In genomic region chr10:39612633-39612988, GRCm38 (mm10) we compare ENCODE assay signal across 8 mouse cellular contexts. TPM values are rescaled to one million over a fixed set of nuclear protein-coding genes. Genes with fewer than 3 reads are reported as not detected.
DNase-seq lines count a peak whose midpoint lies in the region; ATAC-seq lines count a peak whose summit lies in the region.

Gene Traf3ip2, plus strand, starts transcription at chr10:39612934.

- peak within 1 kb of the TSS; percentile 76 for H3K9ac ChIP-seq in embryonic facial prominence, embryonic 14.5 days (ENCODE audit: low read depth, low read length)

- H3K36me3 ChIP-seq in megakaryocyte, embryonic 14.5 days (replicated peaks; ENCODE audit: low read length), result no peaks in the 10 kb centered on the region
- H3K36me3 ChIP-seq in embryonic facial prominence, embryonic 14.5 days (ENCODE audit: control insufficient read depth, insufficient read depth, low read length), result no peaks in the 10 kb centered on the region

- 33% methylated on average over 4 of the region's 4 CpGs for WGBS in embryonic facial prominence, embryonic 14.5 days
- WGBS in large intestine, adult 2 months, result 4% methylated on average over 4 of the region's 4 CpGs

- no peak for ATAC-seq in megakaryocyte, adult 5-6 weeks (ENCODE audit: poor library complexity, severe bottlenecking)
- ATAC-seq in embryonic facial prominence, embryonic 14.5 days (ENCODE audit: low read depth), result peak; percentile 27; the same call in 1 of the 2 replicates
- ATAC-seq in neutrophil, adult 5-6 weeks (ENCODE audit: extremely low read depth, insufficient number of reproducible peaks, low FRiP score, poor library complexity, severe bottlenecking), result no peak

- peaks cover 24% of the 10 kb centered on the region for H3K9me3 ChIP-seq in megakaryocyte, embryonic 14.5 days
- 0 out of 2 replicates have a peak, but pooled peaks cover 5% of the 10 kb centered on the region for H3K9me3 ChIP-seq in embryonic facial prominence, embryonic 14.5 days (ENCODE audit: control insufficient read depth, low read length)

- H3K27ac ChIP-seq in embryonic facial prominence, embryonic 14.5 days (replicated peaks; ENCODE audit: low read depth, low read length), result peak within 1 kb of the TSS; percentile 96

- intact Hi-C loops in left cerebral cortex, postnatal 36 days (cut with DNase I), result loop anchor here (5.0 kb wide), 1 partner anchor 60 kb away; no protein-coding TSS in a partner anchor
- intact Hi-C loops in left cerebral cortex, postnatal 10 days (cut with DNase I), result no loop called here

- H3K4me2 ChIP-seq in embryonic facial prominence, embryonic 14.5 days (ENCODE audit: low read depth, low read length), result peak within 1 kb of the TSS; percentile 68

- H3K4me3 ChIP-seq in megakaryocyte, embryonic 14.5 days (replicated peaks), result peak within 1 kb of the TSS; percentile 90
- peak within 1 kb of the TSS; percentile 43 for H3K4me3 ChIP-seq in embryonic facial prominence, embryonic 14.5 days (ENCODE audit: low read depth, low read length)

- peaks cover 10% of the 10 kb centered on the region for H3K4me1 ChIP-seq in megakaryocyte, embryonic 14.5 days
- H3K4me1 ChIP-seq in embryonic facial prominence, embryonic 14.5 days (ENCODE audit: control insufficient read depth, insufficient read depth, low read length), result peaks cover 36% of the 10 kb centered on the region

- H3K27me3 ChIP-seq in megakaryocyte, embryonic 14.5 days (replicated peaks), result peaks cover 9% of the 10 kb centered on the region
- H3K27me3 ChIP-seq in embryonic facial prominence, embryonic 14.5 days (replicated peaks; ENCODE audit: control insufficient read depth, insufficient read depth, low read length), result no peaks in the 10 kb centered on the region

- no peak for DNase-seq in embryonic facial prominence, embryonic 14.5 days (ENCODE audit: low spot score)
- DNase-seq in large intestine, adult 2 months (ENCODE audit: low read depth, low spot score), result no peak
- no peak for DNase-seq in c-Kit-positive CD71-positive TER-119-positive erythroid progenitor cells, embryonic 14.5 days (ENCODE audit: low spot score)
- no peak for DNase-seq in left cerebral cortex, postnatal 36 days (ENCODE audit: low spot score in 2 of 2)
- DNase-seq in left cerebral cortex, postnatal 10 days (ENCODE audit: extremely low spot score in 1 of 2, low spot score in 2 of 2), result no peak

RNA-seq across cellular contexts. Expression of gene Traf3ip2, which starts in this region (rescaled TPM):
- 1.2 TPM in 1 of 2 replicates, not detected in the other for polyA plus RNA-seq in megakaryocyte, embryonic 14.5 days (2012; ENCODE audit: insufficient read depth, low replicate concordance)
- total RNA-seq in megakaryocyte, adult 5-6 weeks (2015), result 8.8 and 12.3 TPM in 2 replicates
- 1.7 and 2.9 TPM in 2 replicates for total RNA-seq in megakaryocyte, adult 5-6 weeks (2017)
- polyA plus RNA-seq in embryonic facial prominence, embryonic 14.5 days (2014; fragmentation: Nextera tagmentation; extraction: Ambion mirVana), result 12.5 and 12.9 TPM in 2 replicates
- 28.3 and 31.7 TPM in 2 replicates for polyA plus RNA-seq in large intestine, adult 2 months (2012; rRNA removed)
- 28.2 and 33.3 TPM in 2 replicates for total RNA-seq in neutrophil, adult 5-6 weeks (2017)
- 1 to 10 TPM in 1 of 2 experiments, under 1 TPM in 1; 0.77 to 1.4 TPM for total RNA-seq in left cerebral cortex, postnatal 36 days (2021)
- 1 to 10 TPM in 1 of 2 experiments, under 1 TPM in 1; 0.47 to 1.2 TPM for total RNA-seq in left cerebral cortex, postnatal 10 days (2021)
